Mouse (Mus musculus) kidney, postnatal 4 days (tissue): ENCODE results near the gene 1700019D03Rik.
A peak's percentile ranks its signal among the peaks of the same experiment; 100 is the strongest.

Experiments used
- DNase-seq, 2 experiments: peaks; one replicate each; pipeline ENCODE4 v3.0.0; 2021; ENCODE audit warnings: mixed read lengths in 2 of 2

1700019D03Rik gene

GRCm38 (mm10) chr1:53020079-53020478, at the start of gene 1700019D03Rik:
Gene 1700019D03Rik (minus strand): TSS chr1:53020179.
- DNase-seq: no peak

GRCm38 (mm10) chr1:53063921-53064320, 43.9 kb upstream of the 1700019D03Rik start:
- no peak for DNase-seq

- DNase-seq: no peak
Measured at GRCm38 (mm10) chr1:53061871-53062608, 42.1 kb upstream of the 1700019D03Rik start.

GRCm38 (mm10) chr1:53061340-53061739, 41.4 kb upstream of the 1700019D03Rik start, which contains the start of gene Mstn:
Gene Mstn (plus strand): TSS chr1:53061640.
- no peak for DNase-seq

GRCm38 (mm10) chr1:53060499-53060898, 40.5 kb upstream of the 1700019D03Rik start:
- no peak for DNase-seq

GRCm38 (mm10) chr1:53059106-53059505, 39.1 kb upstream of the 1700019D03Rik start:
- DNase-seq: no peak

- DNase-seq: peak; percentile 81 to 82
Measured at GRCm38 (mm10) chr1:53053087-53054022, 33.4 kb upstream of the 1700019D03Rik start.

- no peak for DNase-seq
Measured at GRCm38 (mm10) chr1:53049763-53050427, 29.9 kb upstream of the 1700019D03Rik start.

- no peak for DNase-seq
Measured at GRCm38 (mm10) chr1:53037443-53037871, 17.5 kb upstream of the 1700019D03Rik start.

GRCm38 (mm10) chr1:53032550-53032949, 12.6 kb upstream of the 1700019D03Rik start:
- no peak for DNase-seq

- DNase-seq: no peak
Measured at GRCm38 (mm10) chr1:53018746-53019505, 1.1 kb downstream of the 1700019D03Rik start.

GRCm38 (mm10) chr1:53015606-53016005, 4.4 kb downstream of the 1700019D03Rik start:
- no peak for DNase-seq

- DNase-seq: no peak
Measured at GRCm38 (mm10) chr1:53014716-53015115, 5.3 kb downstream of the 1700019D03Rik start.

GRCm38 (mm10) chr1:52986692-52987091, 33.3 kb downstream of the 1700019D03Rik start:
- no peak for DNase-seq

- DNase-seq: no peak
Measured at GRCm38 (mm10) chr1:52973198-52973597, 46.8 kb downstream of the 1700019D03Rik start.

GRCm38 (mm10) chr1:52971881-52972503, 48.0 kb downstream of the 1700019D03Rik start:
- DNase-seq: no peak

- no peak for DNase-seq
Measured at GRCm38 (mm10) chr1:52964581-52964980, 55.4 kb downstream of the 1700019D03Rik start.

GRCm38 (mm10) chr1:52963097-52963496, 56.9 kb downstream of the 1700019D03Rik start:
- no peak for DNase-seq

GRCm38 (mm10) chr1:52960191-52960590, 59.8 kb downstream of the 1700019D03Rik start:
- no peak for DNase-seq

- no peak for DNase-seq
Measured at GRCm38 (mm10) chr1:52956746-52957145, 63.2 kb downstream of the 1700019D03Rik start.

- peak; percentile 73 to 74 for DNase-seq
Measured at GRCm38 (mm10) chr1:52955102-52955501, 64.9 kb downstream of the 1700019D03Rik start.

- no peak for DNase-seq
Measured at GRCm38 (mm10) chr1:52954456-52954855, 65.5 kb downstream of the 1700019D03Rik start.
